Mouse (Mus musculus) CD4-positive naive resting alpha-beta T cell, adult 57 days (primary cell): ENCODE results near the gene Gzmg. TPM values are rescaled to one million over a fixed set of nuclear protein-coding genes. Genes with fewer than 3 reads are reported as not detected.

Source experiments
- total RNA-seq: library from RNA; stranded (reverse); gene quantifications from one replicate; pipeline ENCODE4 v1.2.4, GENCODE M21; 2023

Gene Gzmg
- total RNA-seq, result not detected

GRCm38 (mm10) chr14:56159479-56159878 is at the start of gene Gzmg:
Gene Gzmg (minus strand): TSS chr14:56159579.

DNA sequence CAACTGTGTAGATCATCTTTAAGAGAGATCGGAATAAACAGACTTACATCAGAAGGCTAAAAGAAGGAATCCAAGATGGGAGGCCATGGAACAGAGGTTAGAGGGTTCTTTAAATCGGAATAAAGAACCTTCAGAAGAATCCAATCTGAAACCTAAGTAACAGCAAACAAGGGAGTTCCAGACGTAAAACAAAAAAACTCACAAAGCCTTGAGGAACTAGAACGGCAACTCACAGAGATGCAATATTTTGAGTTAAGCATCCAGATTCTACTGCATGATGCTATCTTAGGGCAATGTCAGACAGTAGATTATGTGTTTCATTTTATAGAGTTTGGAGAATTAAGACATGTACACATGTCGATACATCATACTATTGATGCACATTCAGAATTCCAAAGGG is 15.1 kb upstream of the Gzmg start, which contains the start of gene Gzmn:
Gene Gzmn (minus strand): TSS at position 101 of the 400 bp plus-strand sequence.

GRCm38 (mm10) chr14:56132508-56132907 is 26.9 kb downstream of the Gzmg start, which contains the start of gene Gzmd:
Gene Gzmd (minus strand): TSS chr14:56132608.

GRCm38 (mm10) chr14:56120525-56120924 is 38.9 kb downstream of the Gzmg start, which contains the start of gene Gzme:
Gene Gzme (minus strand): TSS chr14:56120625.

Other genes with a start within 250 kb of the Gzmg start
- not detected for gene Cma1, start 214.9 kb downstream of the Gzmg start, total RNA-seq
- gene Cma2, start 208.6 kb downstream of the Gzmg start, total RNA-seq, result not detected
- gene Mcpt1, start 141.6 kb downstream of the Gzmg start, total RNA-seq, result not detected
- not detected for gene Mcpt9, start 129.1 kb downstream of the Gzmg start, total RNA-seq
- not detected for gene Mcpt2, start 117.5 kb downstream of the Gzmg start, total RNA-seq
- gene Mcpt4, start 97.3 kb downstream of the Gzmg start, total RNA-seq, result not detected
- 3.9 TPM for gene Mcpt8, start 74.3 kb downstream of the Gzmg start, total RNA-seq
- not detected for gene Ctsg, start 57.0 kb downstream of the Gzmg start, total RNA-seq
- gene Gzme, start 39.0 kb downstream of the Gzmg start, total RNA-seq, result not detected
- gene Gzmd, start 27.0 kb downstream of the Gzmg start, total RNA-seq, result not detected
- not detected for gene Gzmn, start 15.0 kb upstream of the Gzmg start, total RNA-seq
- gene Gzmf, start 51.8 kb upstream of the Gzmg start, total RNA-seq, result not detected
- gene Gzmc, start 75.1 kb upstream of the Gzmg start, total RNA-seq, result not detected
- gene Gzmb, start 102.7 kb upstream of the Gzmg start, total RNA-seq, result 2.0 TPM
- not detected for gene Atp12a, start 205.5 kb upstream of the Gzmg start, total RNA-seq
- not detected for gene Rnf17, start 243.0 kb upstream of the Gzmg start, total RNA-seq